Mouse (Mus musculus): ENCODE results near the gene Smad1. TPM values are rescaled to one million over a fixed set of nuclear protein-coding genes. Genes with fewer than 3 reads are reported as not detected.
"Not testable (repeated sequence)": the region's sequence is repeated elsewhere in the genome, so short reads cannot be mapped to it uniquely, and the experiment has no call there.

Smad1 gene
- total RNA-seq (2017), result 27.1 and 32.6 TPM in 2 replicates

GRCm38 (mm10) chr8:79398994-79399650, at the start of gene Smad1:
TSS of gene Smad1 (minus strand) at chr8:79399518.
- ATAC-seq (replicated peaks in 1 of 2; ENCODE audit: insufficient read depth in 1 of 2, low FRiP score in 2 of 2, low TSS enrichment in 1 of 2, low read depth in 1 of 2, poor library complexity in 2 of 2, severe bottlenecking in 2 of 2), result peak; percentile 85 to 90

- peak; percentile 44 to 47; a peak in 3 of 4 replicates for ATAC-seq (replicated peaks in 1 of 2; ENCODE audit: insufficient read depth in 1 of 2, low FRiP score in 2 of 2, low TSS enrichment in 1 of 2, low read depth in 1 of 2, poor library complexity in 2 of 2, severe bottlenecking in 2 of 2)
Observed at GRCm38 (mm10) chr8:79447260-79447853, 48.0 kb upstream of the Smad1 start.

GRCm38 (mm10) chr8:79443460-79444098, 44.3 kb upstream of the Smad1 start:
- peak; percentile 32 to 49; a peak in 3 of 4 replicates for ATAC-seq (replicated peaks in 1 of 2; ENCODE audit: insufficient read depth in 1 of 2, low FRiP score in 2 of 2, low TSS enrichment in 1 of 2, low read depth in 1 of 2, poor library complexity in 2 of 2, severe bottlenecking in 2 of 2)

- no peak for ATAC-seq (replicated peaks in 1 of 2; ENCODE audit: insufficient read depth in 1 of 2, low FRiP score in 2 of 2, low TSS enrichment in 1 of 2, low read depth in 1 of 2, poor library complexity in 2 of 2, severe bottlenecking in 2 of 2)
Observed at GRCm38 (mm10) chr8:79433953-79434500, 34.7 kb upstream of the Smad1 start.

GRCm38 (mm10) chr8:79414907-79415306, 15.6 kb upstream of the Smad1 start:
- ATAC-seq (replicated peaks in 1 of 2; ENCODE audit: insufficient read depth in 1 of 2, low FRiP score in 2 of 2, low TSS enrichment in 1 of 2, low read depth in 1 of 2, poor library complexity in 2 of 2, severe bottlenecking in 2 of 2), result peak; percentile 71 to 72

GRCm38 (mm10) chr8:79410501-79410900, 11.2 kb upstream of the Smad1 start:
- no peak for ATAC-seq (replicated peaks in 1 of 2; ENCODE audit: insufficient read depth in 1 of 2, low FRiP score in 2 of 2, low TSS enrichment in 1 of 2, low read depth in 1 of 2, poor library complexity in 2 of 2, severe bottlenecking in 2 of 2)

- not testable (repeated sequence) for ATAC-seq (replicated peaks in 1 of 2; ENCODE audit: insufficient read depth in 1 of 2, low FRiP score in 2 of 2, low TSS enrichment in 1 of 2, low read depth in 1 of 2, poor library complexity in 2 of 2, severe bottlenecking in 2 of 2)
Observed at GRCm38 (mm10) chr8:79407356-79407755, 8.0 kb upstream of the Smad1 start.

- ATAC-seq (replicated peaks in 1 of 2; ENCODE audit: insufficient read depth in 1 of 2, low FRiP score in 2 of 2, low TSS enrichment in 1 of 2, low read depth in 1 of 2, poor library complexity in 2 of 2, severe bottlenecking in 2 of 2), result 0 out of 4 replicates have a peak, but pooled peaks of 1 of the 2 experiments have one; percentile 21
Observed at GRCm38 (mm10) chr8:79404895-79405557, 5.7 kb upstream of the Smad1 start.

GRCm38 (mm10) chr8:79400671-79401070, 1.4 kb upstream of the Smad1 start:
- ATAC-seq (replicated peaks in 1 of 2; ENCODE audit: insufficient read depth in 1 of 2, low FRiP score in 2 of 2, low TSS enrichment in 1 of 2, low read depth in 1 of 2, poor library complexity in 2 of 2, severe bottlenecking in 2 of 2), result no peak

GRCm38 (mm10) chr8:79398251-79398981, 902 bp downstream of the Smad1 start:
- peak in 1 of 2 experiments; percentile 33; a peak in 1 of 4 replicates for ATAC-seq (replicated peaks in 1 of 2; ENCODE audit: insufficient read depth in 1 of 2, low FRiP score in 2 of 2, low TSS enrichment in 1 of 2, low read depth in 1 of 2, poor library complexity in 2 of 2, severe bottlenecking in 2 of 2)

GRCm38 (mm10) chr8:79397705-79398250, 1.5 kb downstream of the Smad1 start:
- peak; percentile 25 to 43; a peak in 1 of 4 replicates for ATAC-seq (replicated peaks in 1 of 2; ENCODE audit: insufficient read depth in 1 of 2, low FRiP score in 2 of 2, low TSS enrichment in 1 of 2, low read depth in 1 of 2, poor library complexity in 2 of 2, severe bottlenecking in 2 of 2)

- no peak for ATAC-seq (replicated peaks in 1 of 2; ENCODE audit: insufficient read depth in 1 of 2, low FRiP score in 2 of 2, low TSS enrichment in 1 of 2, low read depth in 1 of 2, poor library complexity in 2 of 2, severe bottlenecking in 2 of 2)
Observed at GRCm38 (mm10) chr8:79396911-79397310, 2.4 kb downstream of the Smad1 start.

GRCm38 (mm10) chr8:79394009-79394408, 5.3 kb downstream of the Smad1 start:
- ATAC-seq (replicated peaks in 1 of 2; ENCODE audit: insufficient read depth in 1 of 2, low FRiP score in 2 of 2, low TSS enrichment in 1 of 2, low read depth in 1 of 2, poor library complexity in 2 of 2, severe bottlenecking in 2 of 2), result no peak

GRCm38 (mm10) chr8:79393215-79393614, 6.1 kb downstream of the Smad1 start:
- ATAC-seq (replicated peaks in 1 of 2; ENCODE audit: insufficient read depth in 1 of 2, low FRiP score in 2 of 2, low TSS enrichment in 1 of 2, low read depth in 1 of 2, poor library complexity in 2 of 2, severe bottlenecking in 2 of 2), result no peak

- ATAC-seq (replicated peaks in 1 of 2; ENCODE audit: insufficient read depth in 1 of 2, low FRiP score in 2 of 2, low TSS enrichment in 1 of 2, low read depth in 1 of 2, poor library complexity in 2 of 2, severe bottlenecking in 2 of 2), result peak in 1 of 2 experiments; percentile 14; a peak in 1 of 4 replicates
Observed at GRCm38 (mm10) chr8:79392649-79393048, 6.7 kb downstream of the Smad1 start.

- ATAC-seq (replicated peaks in 1 of 2; ENCODE audit: insufficient read depth in 1 of 2, low FRiP score in 2 of 2, low TSS enrichment in 1 of 2, low read depth in 1 of 2, poor library complexity in 2 of 2, severe bottlenecking in 2 of 2), result no peak
Observed at GRCm38 (mm10) chr8:79391454-79391853, 7.9 kb downstream of the Smad1 start.
